Mouse (Mus musculus) thymus, postnatal 10 days (tissue): ENCODE measurements around the gene Pola2.
A peak's percentile ranks its signal among the peaks of the same experiment; 100 is the strongest.

Experiments
- DNase-seq, 2 experiments: peaks; one replicate each; pipeline ENCODE4 v3.0.0; 2021; ENCODE audit warnings: low spot score in 2 of 2

Gene Pola2

GRCm38 (mm10) chr19:5963883-5964562 lies at the start of gene Pola2:
Pola2 (minus strand) TSS chr19:5964202.
- peak; percentile 85 to 90 for DNase-seq

- DNase-seq = no peak
Observed at GRCm38 (mm10) chr19:6013691-6014090, 49.7 kb upstream of the Pola2 start.

GRCm38 (mm10) chr19:6009137-6009536 lies 45.1 kb upstream of the Pola2 start:
- DNase-seq = no peak

- no peak for DNase-seq
Observed at GRCm38 (mm10) chr19:6007013-6007412, 43.0 kb upstream of the Pola2 start.

- no peak for DNase-seq
Observed at GRCm38 (mm10) chr19:6005541-6005940, 41.5 kb upstream of the Pola2 start.

- DNase-seq = no peak
Observed at GRCm38 (mm10) chr19:5999969-6000368, 36.0 kb upstream of the Pola2 start.

- no peak for DNase-seq
Observed at GRCm38 (mm10) chr19:5998180-5998579, 34.2 kb upstream of the Pola2 start.

GRCm38 (mm10) chr19:5994711-5995110 lies 30.7 kb upstream of the Pola2 start:
- no peak for DNase-seq

- no peak for DNase-seq
Observed at GRCm38 (mm10) chr19:5992012-5992411, 28.0 kb upstream of the Pola2 start.

GRCm38 (mm10) chr19:5991467-5991866 lies 27.5 kb upstream of the Pola2 start:
- DNase-seq = no peak

GRCm38 (mm10) chr19:5990921-5991320 lies 26.9 kb upstream of the Pola2 start:
- no peak for DNase-seq

- DNase-seq = no peak
Observed at GRCm38 (mm10) chr19:5990033-5990432, 26.0 kb upstream of the Pola2 start.

GRCm38 (mm10) chr19:5989585-5989984 lies 25.6 kb upstream of the Pola2 start:
- DNase-seq = no peak

- DNase-seq = peak; percentile 77 to 84
Observed at GRCm38 (mm10) chr19:5988815-5989452, 24.9 kb upstream of the Pola2 start.

GRCm38 (mm10) chr19:5988027-5988814 lies 24.2 kb upstream of the Pola2 start:
- DNase-seq = no peak

GRCm38 (mm10) chr19:5986043-5986442 lies 22.0 kb upstream of the Pola2 start, which contains the start of gene Slc22a20:
Slc22a20 (minus strand) TSS chr19:5986143.
- no peak for DNase-seq

- no peak for DNase-seq
Observed at GRCm38 (mm10) chr19:5980477-5980876, 16.5 kb upstream of the Pola2 start.

GRCm38 (mm10) chr19:5977717-5978116 lies 13.7 kb upstream of the Pola2 start:
- DNase-seq = no peak

GRCm38 (mm10) chr19:5975676-5976075 lies 11.7 kb upstream of the Pola2 start:
- no peak for DNase-seq

- DNase-seq = no peak
Observed at GRCm38 (mm10) chr19:5975112-5975511, 11.1 kb upstream of the Pola2 start.

GRCm38 (mm10) chr19:5967664-5968063 lies 3.7 kb upstream of the Pola2 start:
- DNase-seq = no peak

- no peak for DNase-seq
Observed at GRCm38 (mm10) chr19:5966786-5967185, 2.8 kb upstream of the Pola2 start.

GRCm38 (mm10) chr19:5965910-5966309 lies 1.9 kb upstream of the Pola2 start:
- no peak for DNase-seq
